Mouse (Mus musculus): Measurements from ENCODE around the gene Paqr7. TPM values are rescaled to one million over a fixed set of nuclear protein-coding genes. Genes with fewer than 3 reads are reported as not detected.

Gene Paqr7
- polyA plus RNA-seq, 1 experiment from 2014 or later: 4.3 TPM

DNA sequence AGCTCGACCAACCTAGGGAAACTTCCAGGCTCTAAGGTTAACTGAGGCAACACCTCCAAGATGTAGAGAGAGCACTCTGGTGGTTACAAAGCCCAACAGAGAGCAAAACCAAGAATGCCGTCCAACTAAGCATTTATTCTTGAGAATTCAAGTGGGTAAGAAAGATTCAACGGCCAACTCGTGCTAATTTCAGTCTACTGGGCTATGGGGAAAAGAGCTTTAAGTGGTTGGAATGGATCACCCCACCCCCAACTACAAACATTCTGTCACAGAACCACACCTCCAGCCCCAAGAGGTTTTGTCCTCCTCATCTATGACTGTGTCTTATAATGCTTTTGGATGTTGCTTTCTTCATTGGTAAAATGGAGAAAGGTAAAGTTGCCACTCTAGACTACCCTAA lies 36.4 kb downstream of the Paqr7 start:
- 90% methylated on average over 4 of the region's 4 CpGs for WGBS
- ATAC-seq: no peak
- no peaks in the 10 kb centered on the region for H3K9me3 ChIP-seq (replicated peaks; ENCODE audit: control insufficient read depth, low read length)

DNA sequence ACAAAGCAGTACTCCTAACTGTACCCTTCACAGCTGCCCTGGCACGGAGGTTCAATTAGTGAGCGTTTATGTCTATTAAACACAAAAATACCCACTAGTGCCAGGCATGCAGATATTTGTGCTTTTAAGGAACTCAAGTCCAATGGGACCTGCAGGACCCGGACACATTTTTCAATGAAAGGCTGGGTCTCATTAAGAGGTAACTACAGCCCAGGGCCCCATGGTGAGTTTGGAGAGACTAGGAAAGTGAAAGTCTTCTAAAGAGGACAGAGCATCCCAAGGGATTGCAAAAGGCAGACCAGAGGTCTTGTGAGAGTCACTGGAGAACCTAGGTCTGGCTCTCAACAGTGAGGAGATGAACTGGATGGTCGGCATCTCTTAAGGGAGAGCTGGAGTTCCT lies 36.9 kb downstream of the Paqr7 start:
- H3K4me2 ChIP-seq (ENCODE audit: low read length): peak overlapping the region; percentile 97
- peaks cover 31% of the 10 kb centered on the region for H3K36me3 ChIP-seq (ENCODE audit: control insufficient read depth, insufficient read depth, low read length)
- no peak for ATAC-seq
- H3K4me3 ChIP-seq (ENCODE audit: low read depth, low read length): peak overlapping the region; percentile 90; the same call in 1 of the 2 replicates
- H3K9ac ChIP-seq (ENCODE audit: low read length): 0 out of 2 replicates have a peak overlapping the region, but pooled peaks have one; percentile 35
- H3K4me1 ChIP-seq (ENCODE audit: control insufficient read depth, insufficient read depth, low read length): peaks cover 14% of the 10 kb centered on the region
- no peak overlapping the region for H3K27ac ChIP-seq (ENCODE audit: low read depth, low read length)
- WGBS: 82% methylated on average over 4 of the region's 4 CpGs
- H3K9me3 ChIP-seq (replicated peaks; ENCODE audit: control insufficient read depth, low read length): no peaks in the 10 kb centered on the region
- no peak for DNase-seq (ENCODE audit: low spot score)
- H3K27me3 ChIP-seq (replicated peaks; ENCODE audit: control insufficient read depth, insufficient read depth, low read length): no peaks in the 10 kb centered on the region

More for the DNA sequence above, 36.4 kb downstream of the Paqr7 start:
- H3K9ac ChIP-seq (ENCODE audit: low read length): no peak overlapping the region
- H3K4me3 ChIP-seq (ENCODE audit: low read depth, low read length): no peak overlapping the region
- no peaks in the 10 kb centered on the region for H3K27me3 ChIP-seq (replicated peaks; ENCODE audit: control insufficient read depth, insufficient read depth, low read length)
- no peak overlapping the region for H3K27ac ChIP-seq (ENCODE audit: low read depth, low read length)
- H3K4me1 ChIP-seq (ENCODE audit: control insufficient read depth, insufficient read depth, low read length): peaks cover 14% of the 10 kb centered on the region
- H3K4me2 ChIP-seq (ENCODE audit: low read length): no peak overlapping the region
- no peak for DNase-seq (ENCODE audit: low spot score)
- peaks cover 32% of the 10 kb centered on the region for H3K36me3 ChIP-seq (ENCODE audit: control insufficient read depth, insufficient read depth, low read length)

DNA sequence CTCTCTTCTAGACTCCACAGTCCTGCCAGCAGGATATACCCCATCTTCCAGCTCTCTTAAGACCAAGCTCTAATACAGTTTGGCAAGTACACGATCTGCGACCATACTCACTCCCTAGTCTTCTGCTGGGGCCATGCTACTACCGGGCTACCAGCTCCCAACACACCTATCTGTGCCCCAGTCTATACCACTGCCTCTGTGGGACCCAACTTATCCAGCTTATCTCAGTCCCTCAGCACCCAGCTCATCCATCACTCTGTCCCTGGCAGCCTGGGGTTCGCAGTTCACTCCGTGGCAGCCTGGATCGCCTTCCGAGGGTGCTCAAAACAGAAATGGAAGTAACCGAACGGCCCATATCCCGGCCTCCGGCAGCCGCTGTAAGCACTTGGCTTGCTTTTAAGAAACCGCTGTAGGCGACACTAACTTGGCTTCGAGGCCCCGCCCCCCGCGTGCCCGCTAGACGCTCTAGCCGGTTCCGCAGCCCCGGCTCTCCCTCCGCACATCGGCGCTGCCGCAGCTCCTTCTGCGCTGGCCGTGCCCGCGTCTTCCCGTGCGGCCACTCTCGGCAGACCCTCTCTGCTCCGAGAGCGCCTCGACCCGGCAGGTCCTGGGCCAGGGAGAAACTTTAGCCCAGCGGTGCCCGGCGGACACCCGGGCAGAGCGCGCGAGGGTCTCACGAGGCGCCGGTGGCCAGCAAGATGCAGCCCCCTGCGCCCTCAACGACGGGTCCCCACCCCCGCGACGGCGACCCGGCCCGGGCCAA lies 37.8 kb downstream of the Paqr7 start:
- Histone ChIP-seq H3K9me3 (replicated peaks; ENCODE audit: control insufficient read depth, low read length) (no peaks in the 10 kb centered on the region), H3K4me3 (ENCODE audit: low read depth, low read length) (peak overlapping the region; percentile 90), H3K9ac (ENCODE audit: low read length) (peak overlapping the region; percentile 82), H3K36me3 (ENCODE audit: control insufficient read depth, insufficient read depth, low read length) (peaks cover 31% of the 10 kb centered on the region), H3K27ac (ENCODE audit: low read depth, low read length) (peak overlapping the region; percentile 76), H3K4me2 (ENCODE audit: low read length) (peak overlapping the region; percentile 97), H3K27me3 (replicated peaks; ENCODE audit: control insufficient read depth, insufficient read depth, low read length) (no peaks in the 10 kb centered on the region), H3K4me1 (ENCODE audit: control insufficient read depth, insufficient read depth, low read length) (peaks cover 14% of the 10 kb centered on the region)
- WGBS: 1% methylated on average over 49 of the region's 57 CpGs
- ATAC-seq (peak; percentile 15), DNase-seq (ENCODE audit: low spot score) (peak; percentile 70)

DNA sequence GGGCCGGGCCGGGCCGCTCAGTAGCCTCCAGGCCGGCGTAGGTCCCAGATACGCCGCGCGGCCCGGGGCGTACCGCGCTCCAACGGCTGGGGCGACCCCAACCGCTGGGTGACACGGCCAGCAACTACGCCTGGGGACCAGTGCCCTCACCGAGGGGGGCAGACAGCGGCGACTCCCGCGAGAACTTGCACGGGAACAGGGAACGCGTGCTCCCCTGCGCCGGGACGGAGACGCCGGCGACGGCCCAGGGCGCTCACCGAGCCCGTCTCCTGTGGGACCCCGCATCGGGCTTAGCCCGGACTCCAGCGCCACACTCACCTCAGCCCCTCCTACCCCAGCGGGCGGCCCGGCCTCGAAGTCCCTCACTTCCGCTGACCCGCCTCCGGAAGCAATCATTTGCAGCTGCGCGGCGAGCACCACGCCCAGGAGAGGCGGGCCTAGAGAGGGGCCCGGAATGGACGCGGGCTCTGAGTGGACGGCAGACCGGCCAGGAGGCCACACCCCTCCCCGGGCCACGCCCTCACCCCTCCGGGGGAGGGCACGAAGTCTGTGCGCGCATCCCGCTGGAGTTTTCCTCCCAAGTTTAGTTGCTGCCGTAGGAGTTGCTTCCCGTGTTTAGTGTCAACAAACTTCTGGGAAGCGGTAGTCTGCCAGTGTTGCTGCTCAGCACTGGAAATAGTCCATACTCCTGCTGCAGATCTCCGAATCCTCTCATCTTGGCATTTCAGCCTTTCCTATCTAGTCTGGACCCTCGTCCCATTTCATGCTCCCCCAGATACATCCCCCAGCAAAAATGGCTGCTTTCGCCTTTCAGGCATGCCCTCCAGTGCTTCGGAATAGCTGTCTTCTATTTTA lies 38.7 kb downstream of the Paqr7 start, which contains the start of gene Mtfr1l:
Gene Mtfr1l (minus strand): TSS at position 456 of the 855 bp plus-strand sequence.
- peak; percentile 97 for DNase-seq (ENCODE audit: low spot score)
- peak within 1 kb of the TSS; percentile 82 for H3K9ac ChIP-seq (ENCODE audit: low read length)

DNA sequence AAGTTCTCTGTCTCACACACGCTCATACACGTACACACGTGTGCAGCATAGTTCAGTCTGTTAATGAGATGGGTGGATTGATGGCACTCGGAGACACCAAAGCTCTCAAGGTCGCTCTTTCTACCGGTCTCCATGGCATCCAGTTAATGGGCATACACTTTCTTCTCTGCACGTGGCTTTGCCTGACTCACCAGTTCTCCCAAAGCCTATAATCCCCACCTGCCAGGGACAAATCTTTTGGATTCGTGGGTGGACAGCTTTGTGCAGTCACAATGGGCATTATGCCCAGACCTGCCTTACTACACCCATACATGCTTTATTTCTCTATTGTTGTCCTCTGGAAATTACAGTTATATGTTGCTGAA lies 39.3 kb downstream of the Paqr7 start:
- 7% methylated on average over 8 of the region's 8 CpGs for WGBS
- no peak overlapping the region; the same call in 1 of the 2 replicates for H3K27ac ChIP-seq (ENCODE audit: low read depth, low read length)
- H3K4me1 ChIP-seq (ENCODE audit: control insufficient read depth, insufficient read depth, low read length): peaks cover 14% of the 10 kb centered on the region
- peak overlapping the region; percentile 56 for H3K9ac ChIP-seq (ENCODE audit: low read length)
- no peaks in the 10 kb centered on the region for H3K9me3 ChIP-seq (replicated peaks; ENCODE audit: control insufficient read depth, low read length)
- no peaks in the 10 kb centered on the region for H3K27me3 ChIP-seq (replicated peaks; ENCODE audit: control insufficient read depth, insufficient read depth, low read length)
- peaks cover 31% of the 10 kb centered on the region for H3K36me3 ChIP-seq (ENCODE audit: control insufficient read depth, insufficient read depth, low read length)
- peak overlapping the region; percentile 90 for H3K4me3 ChIP-seq (ENCODE audit: low read depth, low read length)
- DNase-seq (ENCODE audit: low spot score): peak; percentile 22
- peak; percentile 22; the same call in 1 of the 2 replicates for ATAC-seq
- H3K4me2 ChIP-seq (ENCODE audit: low read length): peak overlapping the region; percentile 97

More for the DNA sequence above, 38.7 kb downstream of the Paqr7 start, which contains the start of gene Mtfr1l:
- Histone ChIP-seq H3K9me3 (replicated peaks; ENCODE audit: control insufficient read depth, low read length) (no peaks in the 10 kb centered on the region), H3K27ac (ENCODE audit: low read depth, low read length) (peak within 1 kb of the TSS; percentile 76), H3K36me3 (ENCODE audit: control insufficient read depth, insufficient read depth, low read length) (peaks cover 31% of the 10 kb centered on the region), H3K27me3 (replicated peaks; ENCODE audit: control insufficient read depth, insufficient read depth, low read length) (no peaks in the 10 kb centered on the region), H3K4me2 (ENCODE audit: low read length) (peak within 1 kb of the TSS; percentile 97), H3K4me1 (ENCODE audit: control insufficient read depth, insufficient read depth, low read length) (peaks cover 14% of the 10 kb centered on the region), H3K4me3 (ENCODE audit: low read depth, low read length) (peak within 1 kb of the TSS; percentile 90)
- WGBS: under 1% methylated on average over 67 of the region's 71 CpGs
- ATAC-seq: peak; percentile 98

DNA sequence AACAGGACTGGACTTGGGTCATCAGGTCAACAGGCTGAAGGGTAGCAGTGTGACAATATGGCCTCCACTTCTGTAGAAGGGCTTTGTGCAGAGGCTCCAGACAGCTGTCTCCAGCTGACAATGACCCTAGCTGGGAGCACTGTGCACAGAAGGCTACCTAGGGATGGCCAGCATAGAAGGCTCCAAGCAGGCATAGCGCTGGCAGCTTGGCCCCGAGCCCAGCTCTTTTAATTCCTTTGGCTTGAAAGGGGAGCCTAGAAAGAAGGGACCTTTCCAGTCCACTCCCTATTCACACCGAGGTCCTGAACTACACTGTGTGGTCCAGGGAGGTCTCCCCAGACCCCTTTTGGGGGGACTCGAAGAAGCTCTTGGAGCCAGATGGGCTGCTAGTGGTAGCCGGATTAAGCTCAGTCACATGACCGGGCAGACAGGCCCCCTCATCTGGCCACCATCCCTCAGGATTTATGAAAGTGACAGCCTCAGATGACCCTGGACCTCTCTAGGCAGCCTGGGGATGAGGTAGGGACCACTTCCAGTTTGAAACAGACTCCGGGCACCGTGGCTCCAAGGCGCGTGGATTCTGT lies 42.6 kb downstream of the Paqr7 start:
- ATAC-seq (no peak), DNase-seq (ENCODE audit: low spot score) (peak; percentile 43)
- H3K27me3 ChIP-seq (replicated peaks; ENCODE audit: control insufficient read depth, insufficient read depth, low read length): no peaks in the 10 kb centered on the region
- H3K27ac ChIP-seq (ENCODE audit: low read depth, low read length): 0 out of 2 replicates have a peak overlapping the region, but pooled peaks have one; percentile 9
- 70% methylated on average over 10 of the region's 10 CpGs for WGBS
- peaks cover 7% of the 10 kb centered on the region for H3K4me1 ChIP-seq (ENCODE audit: control insufficient read depth, insufficient read depth, low read length)
- H3K36me3 ChIP-seq (ENCODE audit: control insufficient read depth, insufficient read depth, low read length): peaks cover 52% of the 10 kb centered on the region
- no peak overlapping the region for H3K9ac ChIP-seq (ENCODE audit: low read length)
- no peak overlapping the region for H3K4me2 ChIP-seq (ENCODE audit: low read length)
- H3K4me3 ChIP-seq (ENCODE audit: low read depth, low read length): no peak overlapping the region
- H3K9me3 ChIP-seq (replicated peaks; ENCODE audit: control insufficient read depth, low read length): no peaks in the 10 kb centered on the region

DNA sequence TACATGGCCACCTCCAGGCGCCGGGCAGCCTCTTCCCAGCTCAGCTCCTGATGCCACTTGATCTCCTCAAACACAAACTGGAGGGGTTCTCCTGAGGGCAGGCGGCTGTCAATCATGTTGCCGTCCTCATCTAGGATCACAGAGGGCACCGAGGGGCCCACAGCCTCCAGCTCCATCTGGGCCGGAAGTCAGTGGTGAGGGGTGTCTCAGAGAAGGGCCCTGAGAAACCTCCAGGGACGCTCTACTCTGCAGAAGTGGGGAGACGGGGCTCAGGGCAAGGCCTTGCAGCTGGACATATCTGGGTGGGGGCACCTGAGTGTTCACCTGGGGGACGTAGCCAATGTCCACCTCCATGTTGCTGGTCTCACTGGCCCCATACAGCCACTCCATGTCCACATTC lies 46.2 kb downstream of the Paqr7 start:
- no peaks in the 10 kb centered on the region for H3K27me3 ChIP-seq (replicated peaks; ENCODE audit: control insufficient read depth, insufficient read depth, low read length)
- peaks cover 85% of the 10 kb centered on the region for H3K36me3 ChIP-seq (ENCODE audit: control insufficient read depth, insufficient read depth, low read length)

DNA sequence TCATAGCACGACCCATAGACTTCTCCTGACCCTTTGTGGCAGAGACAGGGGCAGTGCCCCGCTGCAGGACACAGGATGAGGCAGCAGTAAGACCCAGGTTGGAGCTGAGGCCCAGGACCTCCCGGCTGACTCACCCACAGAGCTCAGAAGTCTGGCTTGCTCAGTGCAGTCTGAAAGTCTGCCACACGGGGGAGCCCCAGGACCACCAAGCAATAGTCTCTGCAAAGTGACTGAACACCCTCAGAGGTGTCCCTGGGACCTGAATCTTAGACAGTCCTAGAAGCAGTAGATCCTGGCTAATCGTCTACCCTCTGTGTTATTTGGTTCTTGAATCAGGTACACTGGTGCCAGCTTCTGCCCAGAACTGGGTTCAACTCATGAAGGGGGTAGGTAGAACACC lies 46.8 kb downstream of the Paqr7 start:
- H3K27ac ChIP-seq (ENCODE audit: low read depth, low read length): no peak overlapping the region
- H3K36me3 ChIP-seq (ENCODE audit: control insufficient read depth, insufficient read depth, low read length): peaks cover 87% of the 10 kb centered on the region
- WGBS: 9% methylated on average over 5 of the region's 5 CpGs
- no peaks in the 10 kb centered on the region for H3K4me1 ChIP-seq (ENCODE audit: control insufficient read depth, insufficient read depth, low read length)
- H3K9me3 ChIP-seq (replicated peaks; ENCODE audit: control insufficient read depth, low read length): no peaks in the 10 kb centered on the region
- H3K4me2 ChIP-seq (ENCODE audit: low read length): no peak overlapping the region
- no peaks in the 10 kb centered on the region for H3K27me3 ChIP-seq (replicated peaks; ENCODE audit: control insufficient read depth, insufficient read depth, low read length)
- no peak overlapping the region for H3K4me3 ChIP-seq (ENCODE audit: low read depth, low read length)
- peak; percentile 83 for ATAC-seq
- no peak overlapping the region for H3K9ac ChIP-seq (ENCODE audit: low read length)
- DNase-seq (ENCODE audit: low spot score): peak; percentile 92

More for the DNA sequence above, 46.2 kb downstream of the Paqr7 start:
- H3K9me3 ChIP-seq (replicated peaks; ENCODE audit: control insufficient read depth, low read length): no peaks in the 10 kb centered on the region
- no peaks in the 10 kb centered on the region for H3K4me1 ChIP-seq (ENCODE audit: control insufficient read depth, insufficient read depth, low read length)
- H3K9ac ChIP-seq (ENCODE audit: low read length): no peak overlapping the region
- no peak overlapping the region for H3K4me3 ChIP-seq (ENCODE audit: low read depth, low read length)
- no peak for DNase-seq (ENCODE audit: low spot score)
- no peak overlapping the region for H3K4me2 ChIP-seq (ENCODE audit: low read length)
- 95% methylated on average over 9 of the region's 9 CpGs for WGBS
- no peak for ATAC-seq
- no peak overlapping the region for H3K27ac ChIP-seq (ENCODE audit: low read depth, low read length)

Data from forebrain, embryonic 14.5 days (tissue).